Mouse (Mus musculus) common myeloid progenitor, adult 5-6 weeks (primary cell): Measurements from ENCODE around the gene Cdcp2. TPM values are rescaled to one million over a fixed set of nuclear protein-coding genes. Genes with fewer than 3 reads are reported as not detected.
"Not testable (repeated sequence)": the region's sequence is repeated elsewhere in the genome, so short reads cannot be mapped to it uniquely, and the experiment has no call there.

Experiments
- ATAC-seq: replicated peaks from 2 replicates; pipeline ENCODE4 v1.8.0; 2016; ENCODE audit warnings: low read depth, mild to moderate bottlenecking, moderate TSS enrichment, inconsistent platforms; ENCODE audit not compliant: poor library complexity, severe bottlenecking
- total RNA-seq: library from RNA; stranded (forward); fragments of 200-1000, 187-1606 nt; gene quantifications from 2 replicates; pipeline ENCODE4 v1.2.3, GENCODE M21; 2017

Cdcp2 gene
- total RNA-seq, 1 experiment from 2014 or later, result not detected

DNA sequence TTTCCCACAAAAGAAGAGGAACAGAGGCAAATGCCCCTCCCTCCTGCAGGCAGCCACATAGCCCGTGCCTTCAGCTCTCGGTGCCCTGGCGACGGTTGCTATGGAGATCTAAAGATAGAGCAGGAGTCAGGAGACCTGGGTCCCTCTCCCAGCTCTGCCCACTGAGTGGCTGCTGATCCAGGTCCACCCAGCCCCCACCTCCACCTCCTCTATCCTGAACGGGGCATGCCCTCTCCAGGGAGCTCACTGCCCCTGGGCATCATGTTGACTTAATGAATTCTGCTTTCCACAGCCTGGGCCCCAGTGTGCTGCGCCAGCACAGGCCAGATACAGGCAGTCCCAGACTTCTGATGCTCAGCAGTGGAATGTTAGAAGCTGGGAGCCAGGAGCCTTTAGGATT lies 11.8 kb upstream of the Cdcp2 start:
- no peak for ATAC-seq

DNA sequence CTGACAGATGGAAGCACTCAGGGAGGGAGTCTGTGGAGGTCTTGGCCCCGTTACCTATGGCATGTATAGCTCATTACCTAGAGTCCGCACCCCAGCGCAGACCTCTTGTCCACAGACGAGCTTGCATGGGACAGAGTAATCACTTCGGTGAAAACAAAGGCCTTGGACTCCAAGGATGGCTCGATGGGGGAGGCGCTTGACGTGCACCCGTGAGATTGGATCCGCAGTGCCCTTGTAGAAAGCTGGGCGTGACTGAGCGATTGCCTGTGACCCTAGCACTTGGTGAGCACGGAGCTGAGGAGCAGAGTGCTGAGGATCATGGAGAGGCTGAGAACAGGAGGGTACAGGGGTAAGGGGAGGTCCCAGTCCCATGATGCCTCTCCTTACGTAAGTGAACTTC lies 5.0 kb upstream of the Cdcp2 start:
- no peak for ATAC-seq

GRCm38 (mm10) chr4:107094484-107095187 lies 2.1 kb upstream of the Cdcp2 start:
- no peak for ATAC-seq

DNA sequence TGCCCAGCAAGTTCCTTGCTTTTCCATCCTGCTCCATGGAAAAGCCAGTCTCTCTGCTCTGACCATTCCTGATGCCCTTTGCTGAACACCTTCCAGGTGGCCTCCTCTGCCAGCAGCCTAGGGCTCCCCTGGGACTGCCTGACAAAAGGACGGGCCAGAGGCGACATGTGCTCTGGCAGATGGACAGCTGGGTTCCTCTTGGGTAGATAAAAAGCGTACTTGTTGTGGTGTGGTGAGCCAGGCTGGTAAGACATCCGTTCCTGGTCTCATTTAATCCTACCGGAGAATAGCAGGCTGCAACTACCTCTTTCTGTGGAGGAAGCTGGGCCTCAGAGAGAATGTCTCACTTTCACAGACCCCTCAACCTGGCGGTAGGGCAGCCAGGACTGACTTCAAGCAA lies 648 bp upstream of the Cdcp2 start:
- ATAC-seq, result peak; percentile 94

DNA sequence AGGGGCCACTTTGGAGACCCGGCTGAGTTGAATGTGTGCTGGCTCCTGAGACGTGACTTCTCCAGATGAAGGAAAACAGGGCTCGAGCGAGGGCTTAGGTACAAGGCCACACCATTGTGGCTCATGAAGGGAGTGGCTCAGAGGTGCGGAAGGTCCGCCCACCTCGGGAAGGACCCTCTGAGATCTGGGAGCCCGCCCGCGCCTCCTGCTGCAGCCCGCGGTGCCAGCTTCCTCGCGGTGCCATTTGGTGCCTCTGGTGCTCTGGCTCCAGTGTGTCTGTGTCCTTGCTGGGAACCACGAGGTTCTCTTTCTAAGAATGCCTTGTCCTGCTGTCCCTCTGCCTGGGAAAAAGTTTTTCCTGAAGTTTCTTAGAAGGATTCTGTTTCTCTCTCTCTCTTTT lies 1.2 kb downstream of the Cdcp2 start:
- no peak for ATAC-seq

DNA sequence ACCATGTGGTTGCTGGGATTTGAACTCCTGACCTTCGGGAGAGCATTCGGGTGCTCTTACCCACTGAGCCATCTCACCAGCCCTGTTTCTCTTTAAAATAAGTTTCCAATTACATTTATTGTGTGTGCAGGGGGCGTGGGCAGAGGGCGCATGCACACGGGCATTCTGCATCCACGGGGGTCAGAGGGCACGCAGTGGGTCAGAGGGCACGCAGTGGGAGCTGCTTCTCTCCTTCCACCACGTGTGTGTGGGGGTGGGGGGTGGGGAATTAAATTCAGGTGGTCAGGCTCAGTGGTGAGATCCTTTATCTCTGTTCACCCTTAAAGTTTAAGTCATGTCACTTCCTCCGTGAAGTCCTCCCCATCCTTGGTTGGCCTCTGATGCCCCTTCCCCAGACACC lies 1.7 kb downstream of the Cdcp2 start:
- no peak for ATAC-seq

GRCm38 (mm10) chr4:107098791-107099525 lies 2.3 kb downstream of the Cdcp2 start:
- no peak for ATAC-seq

GRCm38 (mm10) chr4:107102220-107102619 lies 5.5 kb downstream of the Cdcp2 start:
- ATAC-seq, result no peak

- no peak for ATAC-seq
Measured at GRCm38 (mm10) chr4:107106777-107107176, 10.1 kb downstream of the Cdcp2 start.

GRCm38 (mm10) chr4:107108291-107108731 lies 11.6 kb downstream of the Cdcp2 start:
- no peak for ATAC-seq

DNA sequence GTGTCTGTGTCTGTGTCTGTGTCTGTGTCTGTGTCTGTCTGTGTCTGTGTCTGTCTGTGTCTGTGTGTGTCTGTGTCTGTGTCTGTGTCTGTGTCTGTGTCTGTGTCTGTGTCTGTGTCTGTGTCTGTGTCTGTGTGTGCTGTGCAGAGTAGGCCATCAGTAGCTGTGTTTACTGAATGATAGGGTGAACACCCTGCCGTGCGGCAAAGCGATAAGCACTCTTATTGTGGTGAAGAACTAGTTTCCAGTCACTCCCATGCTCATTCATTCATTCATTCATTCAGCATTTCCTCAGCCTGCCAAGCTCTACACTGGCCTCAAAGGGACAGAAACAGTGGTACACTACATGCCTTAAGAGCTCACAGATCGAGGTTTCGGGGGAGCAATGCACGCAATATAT lies 12.5 kb downstream of the Cdcp2 start:
- ATAC-seq, result not testable (repeated sequence)

GRCm38 (mm10) chr4:107114278-107114677 lies 17.6 kb downstream of the Cdcp2 start:
- no peak for ATAC-seq

GRCm38 (mm10) chr4:107117741-107118385 lies 21.2 kb downstream of the Cdcp2 start:
- no peak for ATAC-seq

GRCm38 (mm10) chr4:107119056-107119455 lies 22.4 kb downstream of the Cdcp2 start:
- ATAC-seq, result no peak

DNA sequence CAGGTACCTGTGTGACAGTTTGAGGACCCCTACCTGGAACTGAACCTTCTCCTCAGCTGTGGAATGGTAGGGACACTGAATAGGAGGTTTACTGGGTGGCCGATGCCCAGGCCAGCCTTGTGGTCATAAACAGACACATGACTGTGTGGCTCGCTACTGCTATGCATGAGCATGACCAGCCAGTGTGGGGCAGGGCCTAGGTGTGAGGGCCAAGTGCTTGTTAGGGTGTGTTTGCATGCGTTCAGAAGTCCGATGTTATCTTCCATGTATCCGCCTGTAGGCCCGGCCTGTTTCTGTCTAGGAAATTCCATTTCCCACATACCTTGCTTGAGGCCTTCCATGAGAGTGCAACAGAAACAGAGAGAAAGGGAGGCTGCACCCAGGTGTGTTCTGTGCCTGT lies 24.0 kb downstream of the Cdcp2 start:
- no peak for ATAC-seq

DNA sequence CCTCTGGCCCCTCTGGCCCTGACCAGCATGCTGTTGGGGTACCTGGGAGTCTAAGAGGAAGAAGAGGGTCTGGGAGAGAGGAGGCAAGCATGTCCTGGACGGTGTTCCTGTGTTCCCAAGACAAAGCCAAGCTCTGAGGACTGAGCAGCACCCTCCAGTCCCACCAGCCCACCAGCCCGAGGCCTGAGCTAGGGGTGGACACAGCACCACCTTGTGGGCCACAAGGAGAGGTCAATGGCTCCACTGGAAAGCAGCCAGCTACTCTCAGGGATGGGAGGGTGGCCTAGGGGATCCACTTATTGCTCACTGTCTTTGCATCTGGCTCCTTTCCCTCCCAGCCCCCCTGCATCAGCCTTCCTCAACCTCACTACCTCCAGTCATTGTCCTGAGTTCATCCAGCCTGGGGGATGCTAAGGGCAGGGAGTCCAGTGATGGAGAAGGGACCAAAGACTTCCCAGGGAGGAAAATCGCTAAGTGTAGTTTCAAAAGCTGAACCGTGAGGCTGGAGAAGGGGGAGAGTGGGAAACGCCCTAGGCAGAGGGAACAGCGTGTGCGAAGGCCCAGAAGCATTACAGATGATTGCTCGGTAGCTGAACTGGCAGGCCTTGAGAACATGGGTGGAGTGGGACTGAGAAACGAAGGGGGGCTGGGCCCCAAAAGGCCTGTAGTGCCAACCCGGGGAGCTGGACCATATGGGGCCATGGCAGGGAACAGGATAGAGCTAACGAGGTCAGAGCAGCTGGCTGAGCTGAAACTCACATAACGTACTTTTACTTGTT lies 24.7 kb downstream of the Cdcp2 start:
- ATAC-seq, result 0 out of 2 replicates have a peak, but pooled peaks have one; percentile 38

- ATAC-seq, result no peak
Measured at GRCm38 (mm10) chr4:107124376-107124775, 27.7 kb downstream of the Cdcp2 start.

GRCm38 (mm10) chr4:107125101-107125500 lies 28.4 kb downstream of the Cdcp2 start:
- no peak for ATAC-seq

DNA sequence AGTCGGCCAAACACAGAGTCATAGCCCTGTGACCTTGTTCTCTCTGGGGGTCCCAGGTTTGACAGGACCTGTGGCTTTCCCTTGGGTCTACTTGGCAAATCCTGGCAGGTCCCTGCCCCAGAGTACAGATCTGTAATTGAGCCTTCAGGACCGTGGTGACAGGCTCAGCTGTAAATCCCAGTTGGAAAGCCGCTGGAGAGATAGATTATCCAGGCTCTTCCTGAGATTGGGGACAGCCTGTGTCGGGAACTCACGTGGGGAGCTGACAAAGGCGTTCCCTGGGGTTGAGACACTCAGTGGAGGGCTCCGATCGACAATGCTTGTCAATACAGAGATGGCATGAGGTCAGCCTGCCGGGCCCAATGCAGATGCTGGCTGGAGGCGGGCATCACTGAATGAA lies 29.7 kb downstream of the Cdcp2 start:
- no peak for ATAC-seq

- ATAC-seq, result no peak
Measured at GRCm38 (mm10) chr4:107126891-107127524, 30.3 kb downstream of the Cdcp2 start.
